Comparison of ENCODE assay signal across 10 mouse cellular contexts in the genomic region with DNA sequence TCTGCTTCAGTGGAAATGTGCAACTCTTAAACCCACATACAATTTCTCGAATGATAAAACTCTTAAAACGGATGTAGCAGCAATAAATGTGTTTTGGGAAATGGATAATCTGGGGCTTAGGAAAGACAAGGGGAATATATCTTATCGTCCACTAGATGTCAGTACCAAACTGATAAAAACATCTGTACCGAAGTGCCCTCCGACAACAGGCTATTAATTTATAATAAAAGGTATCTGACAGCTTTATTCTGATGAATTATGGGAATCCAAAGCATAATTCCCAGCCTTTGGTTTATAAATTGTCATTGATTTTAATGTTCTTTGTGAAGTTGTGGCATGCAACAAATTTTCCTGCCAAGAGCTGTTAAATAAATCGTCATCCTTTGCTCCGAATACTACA.
DNase-seq lines count a peak whose midpoint lies in the region; ATAC-seq and TF ChIP-seq lines count a peak whose summit lies in the region.
"Had no signal": no experiment of that assay in that cellular context is flagged by ENCODE, and none has a peak within 500 bp of the region (broad histone marks: within the 10 kb centered on the region; RNA-seq: fewer than 3 reads in every experiment).

No protein-coding gene starts in this region.

- no peak overlapping the region for H3K4me2 ChIP-seq in forebrain, embryonic 16.5 days (ENCODE audit: low read length)
- no peak overlapping the region for H3K4me2 ChIP-seq in forebrain, embryonic 12.5 days
- H3K4me2 ChIP-seq: heart, embryonic 15.5 days had no signal

- no peak overlapping the region for H3K4me3 ChIP-seq in forebrain, embryonic 16.5 days (replicated peaks; ENCODE audit: low read length)
- H3K4me3 ChIP-seq in forebrain, embryonic 12.5 days (replicated peaks): no peak overlapping the region
- no peak overlapping the region for H3K4me3 ChIP-seq in lung, adult 2 months (replicated peaks; ENCODE audit: extremely low read depth, low read depth, low read length)
- H3K4me3 ChIP-seq: erythroblast, embryonic 14.5 days; heart, embryonic 15.5 days had no signal

- peak; percentile 66; the same call in 1 of the 2 replicates for ATAC-seq in forebrain, embryonic 16.5 days
- ATAC-seq in forebrain, embryonic 12.5 days (ENCODE audit: low FRiP score): no peak
- ATAC-seq in common myeloid progenitor, adult 5-6 weeks (replicated peaks; ENCODE audit: low read depth, poor library complexity, severe bottlenecking): peak; percentile 62; the same call in 1 of the 2 replicates

- no peak for DNase-seq in lung, adult 2 months
- no peak for DNase-seq in lung, postnatal 14 days
- DNase-seq in retina, adult 2 months (ENCODE audit: low read depth, low spot score): peak; percentile 18
- no peak for DNase-seq in urinary bladder, postnatal 36 days (ENCODE audit: low spot score in 2 of 2)
- DNase-seq in kidney, postnatal 25 days: no peak

- H3K9me3 ChIP-seq in forebrain, embryonic 16.5 days (ENCODE audit: control insufficient read depth, low read length): no peaks in the 10 kb centered on the region
- no peaks in the 10 kb centered on the region for H3K9me3 ChIP-seq in forebrain, embryonic 12.5 days
- H3K9me3 ChIP-seq: heart, embryonic 15.5 days had no signal

- TF ChIP-seq CTCF in lung, adult 2 months (IDR thresholded peaks at IDR 0.05; ENCODE audit: insufficient read depth, low read length): peak; percentile 31; the same call in 1 of the 2 replicates

- no peak for TF ChIP-seq POLR2A in lung, adult 2 months (IDR thresholded peaks at IDR 0.05; ENCODE audit: borderline replicate concordance, extremely low read depth, low read depth, low read length)

- H3K27ac ChIP-seq in forebrain, embryonic 16.5 days (ENCODE audit: low read length): no peak overlapping the region
- H3K27ac ChIP-seq in forebrain, embryonic 12.5 days: no peak overlapping the region
- H3K27ac ChIP-seq: heart, embryonic 15.5 days had no signal

- no peaks in the 10 kb centered on the region for H3K27me3 ChIP-seq in forebrain, embryonic 16.5 days (replicated peaks; ENCODE audit: control insufficient read depth, insufficient read depth, low read length)
- no peaks in the 10 kb centered on the region; the same call in 1 of the 2 replicates for H3K27me3 ChIP-seq in forebrain, embryonic 12.5 days

- peaks cover 9% of the 10 kb centered on the region; the same call in 1 of the 2 replicates for H3K4me1 ChIP-seq in forebrain, embryonic 16.5 days (replicated peaks; ENCODE audit: control insufficient read depth, insufficient read depth, low read length)
- H3K4me1 ChIP-seq in forebrain, embryonic 12.5 days: peaks cover 9% of the 10 kb centered on the region
- H3K4me1 ChIP-seq in lung, adult 2 months (ENCODE audit: control insufficient read depth, insufficient read depth, low read length): no peaks in the 10 kb centered on the region; the same call in none of the 2 replicates

- H3K36me3 ChIP-seq in forebrain, embryonic 16.5 days (ENCODE audit: control insufficient read depth, insufficient read depth): no peaks in the 10 kb centered on the region
- no peaks in the 10 kb centered on the region for H3K36me3 ChIP-seq in forebrain, embryonic 12.5 days (replicated peaks)
- H3K36me3 ChIP-seq: heart, embryonic 15.5 days had no signal

- 33% methylated on average over 7 of the region's 7 CpGs for WGBS in forebrain, embryonic 16.5 days
- WGBS in forebrain, embryonic 12.5 days: 52% methylated on average over 7 of the region's 7 CpGs
- WGBS in lung, adult 2 months: 35% methylated on average over 7 of the region's 7 CpGs

- no peak overlapping the region for H3K9ac ChIP-seq in forebrain, embryonic 16.5 days (replicated peaks; ENCODE audit: low read depth, low read length)
- H3K9ac ChIP-seq in forebrain, embryonic 12.5 days: no peak overlapping the region
- H3K9ac ChIP-seq: heart, embryonic 15.5 days had no signal
